Mouse (Mus musculus): ENCODE results near the gene Traf2. TPM values are rescaled to one million over a fixed set of nuclear protein-coding genes. Genes with fewer than 3 reads are reported as not detected.

Traf2 gene
- total and polyA plus RNA-seq, 2 experiments from 2014 or later, result 9.3 to 11.4 TPM

- H3K4me3 ChIP-seq (ENCODE audit: low read length), result no peak overlapping the region
- no peaks in the 10 kb centered on the region for H3K9me3 ChIP-seq (ENCODE audit: low read length)
- H3K4me1 ChIP-seq (ENCODE audit: insufficient read depth, low read length), result peaks cover 13% of the 10 kb centered on the region
- no peak overlapping the region for H3K9ac ChIP-seq (replicated peaks; ENCODE audit: low read length)
- ATAC-seq (no peak), DNase-seq (ENCODE audit: low spot score) (no peak)
- 88% methylated on average over 1 of the region's 1 CpGs for WGBS
- no peak overlapping the region for H3K27ac ChIP-seq
- no peaks in the 10 kb centered on the region for H3K27me3 ChIP-seq (ENCODE audit: insufficient read depth, low read length)
- no peak overlapping the region for H3K4me2 ChIP-seq (ENCODE audit: low read depth, low read length)
- H3K36me3 ChIP-seq (ENCODE audit: insufficient read depth, low read length), result peaks cover 28% of the 10 kb centered on the region; the same call in 1 of the 2 replicates
- no peak for TF ChIP-seq CTCF (IDR thresholded peaks at IDR 0.05; ENCODE audit: low read depth)
These were observed 41.7 kb downstream of the Traf2 start for GRCm38 (mm10) chr2:25505000-25505399.

GRCm38 (mm10) chr2:25504538-25504937 lies 42.2 kb downstream of the Traf2 start:
- DNase-seq (ENCODE audit: low spot score) (no peak), ATAC-seq (no peak)
- no peaks in the 10 kb centered on the region for H3K27me3 ChIP-seq (ENCODE audit: insufficient read depth, low read length)
- H3K36me3 ChIP-seq (ENCODE audit: insufficient read depth, low read length), result peaks cover 28% of the 10 kb centered on the region; the same call in 1 of the 2 replicates
- H3K4me2 ChIP-seq (ENCODE audit: low read depth, low read length), result no peak overlapping the region
- no peak for TF ChIP-seq CTCF (IDR thresholded peaks at IDR 0.05; ENCODE audit: low read depth)
- WGBS, result 95% methylated on average over 19 of the region's 19 CpGs
- no peak overlapping the region for H3K4me3 ChIP-seq (ENCODE audit: low read length)
- no peak overlapping the region for H3K9ac ChIP-seq (replicated peaks; ENCODE audit: low read length)
- H3K27ac ChIP-seq, result no peak overlapping the region
- H3K4me1 ChIP-seq (ENCODE audit: insufficient read depth, low read length), result peaks cover 14% of the 10 kb centered on the region
- no peaks in the 10 kb centered on the region for H3K9me3 ChIP-seq (ENCODE audit: low read length)

GRCm38 (mm10) chr2:25502726-25503125 lies 44.0 kb downstream of the Traf2 start:
- no peak for TF ChIP-seq CTCF (IDR thresholded peaks at IDR 0.05; ENCODE audit: low read depth)
- ATAC-seq, result no peak
- peaks cover 14% of the 10 kb centered on the region for H3K4me1 ChIP-seq (ENCODE audit: insufficient read depth, low read length)
- no peak for DNase-seq (ENCODE audit: low spot score)
- H3K27ac ChIP-seq, result no peak overlapping the region
- no peaks in the 10 kb centered on the region for H3K9me3 ChIP-seq (ENCODE audit: low read length)
- no peak overlapping the region for H3K4me3 ChIP-seq (ENCODE audit: low read length)
- peaks cover 28% of the 10 kb centered on the region; the same call in 1 of the 2 replicates for H3K36me3 ChIP-seq (ENCODE audit: insufficient read depth, low read length)
- WGBS, result 84% methylated on average over 3 of the region's 3 CpGs
- H3K27me3 ChIP-seq (ENCODE audit: insufficient read depth, low read length), result no peaks in the 10 kb centered on the region
- no peak overlapping the region for H3K4me2 ChIP-seq (ENCODE audit: low read depth, low read length)
- no peak overlapping the region for H3K9ac ChIP-seq (replicated peaks; ENCODE audit: low read length)

- no peaks in the 10 kb centered on the region for H3K27me3 ChIP-seq (ENCODE audit: insufficient read depth, low read length)
- TF ChIP-seq CTCF (IDR thresholded peaks at IDR 0.05; ENCODE audit: low read depth), result no peak
- peaks cover 14% of the 10 kb centered on the region for H3K4me1 ChIP-seq (ENCODE audit: insufficient read depth, low read length)
- peaks cover 28% of the 10 kb centered on the region; the same call in 1 of the 2 replicates for H3K36me3 ChIP-seq (ENCODE audit: insufficient read depth, low read length)
- H3K27ac ChIP-seq, result peak within 1 kb of the TSS; percentile 90
- no peaks in the 10 kb centered on the region for H3K9me3 ChIP-seq (ENCODE audit: low read length)
- peak within 1 kb of the TSS; percentile 88 for H3K9ac ChIP-seq (replicated peaks; ENCODE audit: low read length)
- peak within 1 kb of the TSS; percentile 69 for H3K4me3 ChIP-seq (ENCODE audit: low read length)
- 72% methylated on average over 20 of the region's 20 CpGs for WGBS
- ATAC-seq (no peak), DNase-seq (ENCODE audit: low spot score) (peak; percentile 19)
- peak within 1 kb of the TSS; percentile 94 for H3K4me2 ChIP-seq (ENCODE audit: low read depth, low read length)
These were observed 44.9 kb downstream of the Traf2 start, which contains the start of gene C8g for GRCm38 (mm10) chr2:25501593-25502486. Gene C8g, minus strand, starts transcription at chr2:25501719.

- H3K27ac ChIP-seq, result peak within 1 kb of the TSS; percentile 90
- no peaks in the 10 kb centered on the region for H3K9me3 ChIP-seq (ENCODE audit: low read length)
- no peak for TF ChIP-seq CTCF (IDR thresholded peaks at IDR 0.05; ENCODE audit: low read depth)
- ATAC-seq, result peak; percentile 91
- peak within 1 kb of the TSS; percentile 69 for H3K4me3 ChIP-seq (ENCODE audit: low read length)
- peaks cover 28% of the 10 kb centered on the region; the same call in 1 of the 2 replicates for H3K36me3 ChIP-seq (ENCODE audit: insufficient read depth, low read length)
- DNase-seq (ENCODE audit: low spot score), result peak; percentile 98
- no peaks in the 10 kb centered on the region for H3K27me3 ChIP-seq (ENCODE audit: insufficient read depth, low read length)
- WGBS, result under 1% methylated on average over 42 of the region's 44 CpGs
- peak within 1 kb of the TSS; percentile 88 for H3K9ac ChIP-seq (replicated peaks; ENCODE audit: low read length)
- peaks cover 14% of the 10 kb centered on the region for H3K4me1 ChIP-seq (ENCODE audit: insufficient read depth, low read length)
- peak within 1 kb of the TSS; percentile 94 for H3K4me2 ChIP-seq (ENCODE audit: low read depth, low read length)
These were observed 45.9 kb downstream of the Traf2 start, which contains the start of gene Fbxw5 for GRCm38 (mm10) chr2:25500576-25501405. Gene Fbxw5, plus strand, starts transcription at chr2:25500750.

GRCm38 (mm10) chr2:25500071-25500575 lies 46.6 kb downstream of the Traf2 start:
- H3K4me1 ChIP-seq (ENCODE audit: insufficient read depth, low read length), result peaks cover 14% of the 10 kb centered on the region
- peak overlapping the region; percentile 69 for H3K4me3 ChIP-seq (ENCODE audit: low read length)
- peak overlapping the region; percentile 74 for H3K27ac ChIP-seq
- peaks cover 24% of the 10 kb centered on the region; the same call in 1 of the 2 replicates for H3K36me3 ChIP-seq (ENCODE audit: insufficient read depth, low read length)
- H3K4me2 ChIP-seq (ENCODE audit: low read depth, low read length), result peak overlapping the region; percentile 94
- H3K9me3 ChIP-seq (ENCODE audit: low read length), result no peaks in the 10 kb centered on the region
- no peaks in the 10 kb centered on the region for H3K27me3 ChIP-seq (ENCODE audit: insufficient read depth, low read length)
- H3K9ac ChIP-seq (replicated peaks; ENCODE audit: low read length), result peak overlapping the region; percentile 44
- ATAC-seq (peak; percentile 13; the same call in 1 of the 2 replicates), DNase-seq (ENCODE audit: low spot score) (no peak)
- WGBS, result 74% methylated on average over 6 of the region's 6 CpGs
- TF ChIP-seq CTCF (IDR thresholded peaks at IDR 0.05; ENCODE audit: low read depth), result no peak
